Mouse (Mus musculus) forebrain, embryonic 15.5 days (tissue): ENCODE measurements around the gene Utrn. TPM values are rescaled to one million over a fixed set of nuclear protein-coding genes. Genes with fewer than 3 reads are reported as not detected.

Experiments
- ATAC-seq: fragments of 200-750 bp; cut with Nextera tagmentation; replicated peaks from 2 replicates; pipeline ENCODE4 v1.8.0; 2017; ENCODE audit warnings: mild to moderate bottlenecking, moderate TSS enrichment, moderate library complexity
- H3K27ac ChIP-seq: fragments of 300-500 bp; sonication (generic); replicated peaks from 2 replicates; pipeline ENCODE4 v1.5.1; 2015; ENCODE audit warnings: mild to moderate bottlenecking, inconsistent platforms
- H3K27me3 ChIP-seq: fragments of 300-500 bp; sonication (generic); 2 replicates; pipeline ENCODE4 v1.6.1; 2015; ENCODE audit warnings: inconsistent platforms
- H3K36me3 ChIP-seq: fragments of 300-500 bp; sonication (generic); 2 replicates; pipeline ENCODE4 v1.6.1; 2015; ENCODE audit warnings: mild to moderate bottlenecking, inconsistent platforms
- H3K4me1 ChIP-seq: fragments of 300-500 bp; sonication (generic); 2 replicates; pipeline ENCODE4 v1.6.1; 2015; ENCODE audit warnings: inconsistent platforms
- H3K4me2 ChIP-seq: fragments of 300-500 bp; sonication (generic); replicated peaks from 2 replicates; pipeline ENCODE4 v1.6.1; 2015; ENCODE audit warnings: mild to moderate bottlenecking, inconsistent platforms
- H3K4me3 ChIP-seq: fragments of 300-500 bp; sonication (generic); 2 replicates; pipeline ENCODE4 v1.5.1; 2015; ENCODE audit warnings: mild to moderate bottlenecking, inconsistent platforms
- H3K9ac ChIP-seq: fragments of 300-500 bp; sonication (generic); replicated peaks from 2 replicates; pipeline ENCODE4 v1.6.1; 2015; ENCODE audit warnings: mild to moderate bottlenecking, inconsistent platforms
- H3K9me3 ChIP-seq: fragments of 300-500 bp; sonication (generic); 2 replicates; pipeline ENCODE4 v1.6.1; 2016; ENCODE audit warnings: inconsistent platforms
- WGBS: fragments of 180-500 bp; shearing (Covaris S2); methylation state at CpG from one replicate; pipeline ENCODE4 v1.1.7; 2015; ENCODE audit warnings: mixed read lengths; 5-methylcytosine and 5-hydroxymethylcytosine counted together
- polyA plus RNA-seq: library from polyadenylated mRNA; unstranded; fragments of >200 nt; fragmentation: Nextera tagmentation; extraction: Ambion mirVana; gene quantifications from 2 replicates; pipeline ENCODE4 v1.2.1, GENCODE M21; 2015

Utrn gene
- polyA plus RNA-seq, 1 experiment from 2014 or later = 17.8 TPM

GRCm38 (mm10) chr10:12868189-12869028 is 756 bp downstream of the Utrn start:
- peak overlapping the region; percentile 60 for H3K4me3 ChIP-seq
- H3K4me2 ChIP-seq = peak overlapping the region; percentile 83
- H3K4me1 ChIP-seq = peaks cover 21% of the 10 kb centered on the region
- peak overlapping the region; percentile 65 for H3K9ac ChIP-seq
- H3K9me3 ChIP-seq = no peaks in the 10 kb centered on the region
- 0 out of 2 replicates have a peak overlapping the region, but pooled peaks have one; percentile 67 for H3K27ac ChIP-seq
- under 1% methylated on average over 39 of the region's 41 CpGs for WGBS
- no peaks in the 10 kb centered on the region for H3K27me3 ChIP-seq
- ATAC-seq = peak; percentile 58
- no peaks in the 10 kb centered on the region for H3K36me3 ChIP-seq

DNA sequence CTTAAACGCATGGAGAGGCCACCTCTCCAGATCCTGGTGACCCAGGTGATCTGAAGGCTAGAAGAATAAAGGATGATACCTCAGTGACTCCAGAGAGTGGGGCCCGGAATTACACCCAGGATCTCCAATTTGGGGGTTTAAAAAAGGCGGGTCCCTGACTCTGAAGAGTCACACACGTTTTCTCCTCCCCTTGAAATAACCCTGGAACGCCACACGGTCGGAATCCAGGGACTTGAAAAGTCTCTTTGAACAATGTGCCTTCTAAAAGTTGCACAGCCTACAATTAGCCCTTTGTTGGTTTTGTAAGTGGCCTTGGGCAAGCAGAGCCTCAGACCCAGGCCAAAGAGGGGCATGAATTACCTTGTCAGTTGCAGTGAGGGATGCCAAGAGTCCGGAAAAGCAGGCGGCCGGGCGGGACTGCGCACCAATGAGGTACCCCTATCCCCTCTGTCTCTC is 1.4 kb downstream of the Utrn start:
- H3K27me3 ChIP-seq = no peaks in the 10 kb centered on the region
- peak overlapping the region; percentile 60 for H3K4me3 ChIP-seq
- H3K4me2 ChIP-seq = peak overlapping the region; percentile 83
- WGBS = under 1% methylated on average over 12 of the region's 12 CpGs
- ATAC-seq = no peak
- H3K9me3 ChIP-seq = no peaks in the 10 kb centered on the region
- H3K36me3 ChIP-seq = no peaks in the 10 kb centered on the region
- peaks cover 21% of the 10 kb centered on the region for H3K4me1 ChIP-seq
- H3K27ac ChIP-seq = no peak overlapping the region
- H3K9ac ChIP-seq = peak overlapping the region; percentile 65

DNA sequence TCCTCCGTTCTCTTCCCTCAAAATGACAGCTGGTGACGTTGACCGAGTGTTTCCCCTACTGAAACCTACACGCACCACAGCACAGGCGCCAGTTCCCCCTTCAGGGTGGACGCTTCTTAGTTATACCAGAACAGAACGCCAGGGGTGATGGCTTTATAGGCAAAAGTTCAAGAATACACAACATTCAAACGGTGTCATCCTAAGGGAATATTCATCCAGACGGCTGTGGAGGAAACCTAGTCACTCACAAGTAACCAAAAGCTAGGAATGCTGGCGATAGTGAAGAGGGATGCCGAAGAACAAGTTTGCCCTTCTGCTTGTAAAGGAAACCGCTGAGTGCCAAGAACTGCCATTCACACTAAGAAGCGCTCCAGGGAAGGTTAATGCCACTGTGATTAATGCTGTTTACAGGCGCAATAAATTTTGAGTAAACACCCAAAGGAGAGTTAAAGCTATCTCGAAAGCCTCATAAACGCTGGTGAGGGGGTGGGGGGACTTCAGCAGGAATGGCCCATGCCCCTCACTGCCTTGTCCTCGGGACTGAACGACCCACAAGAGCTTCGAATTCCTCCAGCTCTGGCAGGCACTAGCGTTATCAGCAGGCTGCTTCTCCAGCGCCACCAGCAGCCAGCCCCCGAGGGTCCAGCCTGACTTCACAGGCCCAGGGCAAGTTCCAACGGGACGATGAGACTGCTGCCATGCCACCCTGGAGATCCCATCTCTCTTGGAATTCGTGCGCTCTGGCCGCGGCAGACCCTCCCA is 2.0 kb downstream of the Utrn start:
- Histone ChIP-seq H3K4me2 (peak overlapping the region; percentile 83), H3K36me3 (no peaks in the 10 kb centered on the region), H3K4me3 (peak overlapping the region; percentile 60), H3K27me3 (no peaks in the 10 kb centered on the region), H3K4me1 (peaks cover 21% of the 10 kb centered on the region), H3K9ac (peak overlapping the region; percentile 65; the same call in 1 of the 2 replicates), H3K9me3 (no peaks in the 10 kb centered on the region), H3K27ac (no peak overlapping the region)
- WGBS = 3% methylated on average over 28 of the region's 28 CpGs
- ATAC-seq = no peak

DNA sequence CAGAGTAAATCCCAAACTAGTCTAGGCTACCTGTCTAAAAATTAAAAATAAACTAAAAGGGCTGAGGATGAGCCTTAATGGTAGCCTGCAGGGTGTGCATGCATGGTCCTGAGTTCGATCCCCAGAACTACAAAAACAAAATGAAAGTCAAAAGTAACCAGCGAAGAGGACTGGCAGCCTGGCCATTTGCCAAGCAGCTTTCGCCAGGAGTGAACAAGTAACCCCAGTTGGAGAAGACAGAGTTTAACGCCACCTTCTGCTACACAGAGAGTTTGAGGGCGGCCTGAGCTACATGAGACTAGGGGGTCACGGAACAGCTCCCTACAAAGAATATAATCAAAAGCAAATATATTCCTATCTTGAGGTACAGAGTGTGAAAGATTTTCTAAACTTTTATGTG is 4.0 kb downstream of the Utrn start:
- H3K4me1 ChIP-seq = peaks cover 29% of the 10 kb centered on the region
- WGBS = 82% methylated on average over 6 of the region's 6 CpGs
- H3K9me3 ChIP-seq = no peaks in the 10 kb centered on the region
- no peak overlapping the region for H3K9ac ChIP-seq
- H3K4me3 ChIP-seq = no peak overlapping the region
- H3K36me3 ChIP-seq = no peaks in the 10 kb centered on the region
- H3K4me2 ChIP-seq = no peak overlapping the region
- H3K27ac ChIP-seq = no peak overlapping the region
- ATAC-seq = no peak
- H3K27me3 ChIP-seq = no peaks in the 10 kb centered on the region

DNA sequence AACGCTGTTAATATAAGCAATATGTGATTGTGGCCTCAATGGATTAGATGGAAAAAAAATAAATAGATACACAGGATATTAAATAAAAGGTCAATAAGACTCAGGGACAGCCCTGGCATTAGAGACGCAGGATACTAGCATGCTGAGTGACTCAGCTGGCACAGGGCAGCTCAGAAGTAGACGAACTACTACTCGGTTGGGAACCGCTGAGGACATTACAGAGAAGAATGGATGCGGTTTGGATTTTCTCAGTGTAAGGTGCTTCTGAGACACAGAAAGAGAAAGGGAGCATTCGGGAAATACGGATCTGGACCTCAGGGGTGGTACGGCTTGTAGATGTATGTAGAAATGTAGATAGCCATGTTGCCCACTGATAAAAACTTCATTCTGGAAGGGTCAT is 5.6 kb downstream of the Utrn start:
- Histone ChIP-seq H3K27me3 (no peaks in the 10 kb centered on the region), H3K9ac (no peak overlapping the region), H3K27ac (no peak overlapping the region), H3K4me2 (no peak overlapping the region), H3K36me3 (no peaks in the 10 kb centered on the region), H3K4me3 (no peak overlapping the region), H3K9me3 (no peaks in the 10 kb centered on the region), H3K4me1 (peaks cover 29% of the 10 kb centered on the region)
- ATAC-seq = no peak
- 91% methylated on average over 9 of the region's 9 CpGs for WGBS

DNA sequence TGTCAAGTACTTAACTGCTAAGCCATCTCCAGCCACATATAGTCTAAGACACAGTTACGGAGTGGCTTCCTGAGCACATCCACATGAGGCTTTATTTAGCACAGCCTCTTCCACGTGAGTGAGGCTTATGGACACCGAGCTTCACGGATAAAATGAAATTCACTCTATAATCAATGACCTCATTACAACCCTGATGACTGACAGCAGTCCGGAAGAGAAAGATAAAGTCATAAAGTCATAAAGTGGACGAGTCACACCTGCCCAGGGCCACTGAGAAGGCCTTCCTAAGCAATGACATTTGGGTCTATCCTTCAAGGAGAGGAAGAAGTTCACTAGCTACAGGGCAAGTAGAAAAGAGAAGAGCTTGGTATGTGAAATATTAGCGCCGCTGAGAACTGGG is 7.1 kb downstream of the Utrn start:
- Histone ChIP-seq H3K9me3 (no peaks in the 10 kb centered on the region), H3K36me3 (no peaks in the 10 kb centered on the region), H3K4me3 (no peak overlapping the region), H3K27me3 (no peaks in the 10 kb centered on the region), H3K9ac (no peak overlapping the region), H3K4me1 (peaks cover 13% of the 10 kb centered on the region), H3K4me2 (no peak overlapping the region), H3K27ac (no peak overlapping the region)
- 88% methylated on average over 8 of the region's 8 CpGs for WGBS
- ATAC-seq = no peak

GRCm38 (mm10) chr10:12861381-12861780 is 7.8 kb downstream of the Utrn start:
- H3K4me1 ChIP-seq = peaks cover 8% of the 10 kb centered on the region; the same call in 1 of the 2 replicates
- no peaks in the 10 kb centered on the region for H3K36me3 ChIP-seq
- H3K4me2 ChIP-seq = no peak overlapping the region
- no peaks in the 10 kb centered on the region for H3K9me3 ChIP-seq
- ATAC-seq = no peak
- 58% methylated on average over 2 of the region's 2 CpGs for WGBS
- H3K27me3 ChIP-seq = no peaks in the 10 kb centered on the region
- H3K4me3 ChIP-seq = no peak overlapping the region
- 0 out of 2 replicates have a peak overlapping the region, but pooled peaks have one; percentile 3 for H3K27ac ChIP-seq
- H3K9ac ChIP-seq = no peak overlapping the region

- Histone ChIP-seq H3K4me1 (peaks cover 8% of the 10 kb centered on the region; the same call in 1 of the 2 replicates), H3K27me3 (no peaks in the 10 kb centered on the region), H3K36me3 (no peaks in the 10 kb centered on the region), H3K9ac (no peak overlapping the region), H3K4me3 (no peak overlapping the region), H3K9me3 (no peaks in the 10 kb centered on the region), H3K4me2 (no peak overlapping the region), H3K27ac (0 out of 2 replicates have a peak overlapping the region, but pooled peaks have one; percentile 3)
- whole genome bisulfite sequencing = 36% methylated on average over 4 of the region's 4 CpGs
- ATAC-seq = peak; percentile 56
These were observed 8.4 kb downstream of the Utrn start for GRCm38 (mm10) chr10:12860765-12861164.

DNA sequence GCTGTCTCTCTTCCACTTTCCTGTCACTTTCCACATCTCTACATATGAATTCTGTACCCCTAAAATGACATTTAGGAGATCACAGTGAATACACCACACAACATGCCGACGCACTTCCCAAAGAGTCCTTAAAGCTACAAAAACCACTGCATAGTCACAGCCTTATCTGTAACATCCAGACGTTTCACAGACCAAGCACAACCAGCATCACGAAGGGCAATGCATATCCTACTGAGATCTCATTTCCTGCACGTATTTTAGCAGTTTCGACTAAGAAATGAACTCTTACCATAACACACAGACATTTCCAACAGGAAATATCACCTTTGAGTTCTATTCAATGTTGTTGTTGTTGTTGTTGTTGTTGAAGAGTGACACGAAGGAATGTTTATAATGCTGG is 8.8 kb downstream of the Utrn start:
- Histone ChIP-seq H3K27me3 (no peaks in the 10 kb centered on the region), H3K36me3 (no peaks in the 10 kb centered on the region), H3K4me2 (no peak overlapping the region), H3K9me3 (no peaks in the 10 kb centered on the region), H3K4me1 (peaks cover 8% of the 10 kb centered on the region; the same call in 1 of the 2 replicates), H3K27ac (no peak overlapping the region), H3K9ac (no peak overlapping the region), H3K4me3 (no peak overlapping the region)
- ATAC-seq = no peak
- WGBS = 77% methylated on average over 7 of the region's 7 CpGs

DNA sequence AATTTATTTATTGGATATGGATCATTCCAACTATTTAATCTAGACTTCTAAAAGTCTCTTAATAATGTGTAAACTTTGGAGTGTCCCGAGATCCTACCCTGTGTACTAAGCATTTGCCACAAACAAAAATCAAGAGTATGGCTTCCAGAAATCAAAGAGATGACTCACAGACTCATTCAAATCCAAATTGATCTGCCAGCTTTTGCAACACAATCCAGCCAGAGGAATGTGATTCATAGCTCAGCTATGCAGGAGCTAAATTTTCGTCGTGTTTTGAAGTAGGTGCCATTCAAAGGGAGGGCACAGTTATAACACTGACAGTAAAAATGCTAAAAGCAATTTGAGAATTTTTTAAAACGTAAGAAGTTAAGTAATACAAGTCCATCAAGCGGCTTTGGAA is 11.1 kb downstream of the Utrn start:
- Histone ChIP-seq H3K9ac (no peak overlapping the region), H3K4me3 (no peak overlapping the region), H3K4me2 (no peak overlapping the region), H3K27ac (no peak overlapping the region), H3K9me3 (no peaks in the 10 kb centered on the region), H3K36me3 (no peaks in the 10 kb centered on the region), H3K4me1 (peaks cover 8% of the 10 kb centered on the region; the same call in 1 of the 2 replicates), H3K27me3 (no peaks in the 10 kb centered on the region)
- ATAC-seq = no peak
- 73% methylated on average over 5 of the region's 5 CpGs for WGBS

GRCm38 (mm10) chr10:12854298-12854697 is 14.9 kb downstream of the Utrn start:
- H3K36me3 ChIP-seq = no peaks in the 10 kb centered on the region
- 88% methylated on average over 6 of the region's 6 CpGs for WGBS
- H3K9me3 ChIP-seq = no peaks in the 10 kb centered on the region
- ATAC-seq = no peak
- no peaks in the 10 kb centered on the region for H3K27me3 ChIP-seq
- no peak overlapping the region for H3K4me3 ChIP-seq
- no peaks in the 10 kb centered on the region for H3K4me1 ChIP-seq
- no peak overlapping the region for H3K9ac ChIP-seq
- H3K27ac ChIP-seq = no peak overlapping the region
- no peak overlapping the region for H3K4me2 ChIP-seq

GRCm38 (mm10) chr10:12853776-12854175 is 15.4 kb downstream of the Utrn start:
- Histone ChIP-seq H3K36me3 (no peaks in the 10 kb centered on the region), H3K4me2 (no peak overlapping the region), H3K4me3 (no peak overlapping the region), H3K4me1 (no peaks in the 10 kb centered on the region), H3K27me3 (no peaks in the 10 kb centered on the region), H3K9me3 (no peaks in the 10 kb centered on the region), H3K27ac (no peak overlapping the region), H3K9ac (no peak overlapping the region)
- 87% methylated on average over 6 of the region's 6 CpGs for WGBS
- ATAC-seq = no peak
